Mouse (Mus musculus): ENCODE data around the gene Cacna1b. TPM values are rescaled to one million over a fixed set of nuclear protein-coding genes. Genes with fewer than 3 reads are reported as not detected.

Gene Cacna1b
- polyA plus RNA-seq, 1 experiment: not detected

GRCm38 (mm10) chr2:24606531-24606930 is 156.4 kb downstream of the Cacna1b start:
- WGBS: 87% methylated on average over 15 of the region's 15 CpGs
- H3K4me1 ChIP-seq (ENCODE audit: control insufficient read depth, insufficient read depth, low read length): peaks cover 8% of the 10 kb centered on the region; the same call in 1 of the 2 replicates
- H3K4me3 ChIP-seq (ENCODE audit: insufficient read depth, low read depth, low read length): no peak overlapping the region
- TF ChIP-seq CTCF (IDR thresholded peaks at IDR 0.05; ENCODE audit: insufficient read depth, low read depth, low read length) (no peak), POLR2A (IDR thresholded peaks at IDR 0.05; ENCODE audit: insufficient read depth, low read depth, low read length) (no peak)
- H3K27ac ChIP-seq (ENCODE audit: insufficient read depth, low read depth, low read length): no peak overlapping the region

DNA sequence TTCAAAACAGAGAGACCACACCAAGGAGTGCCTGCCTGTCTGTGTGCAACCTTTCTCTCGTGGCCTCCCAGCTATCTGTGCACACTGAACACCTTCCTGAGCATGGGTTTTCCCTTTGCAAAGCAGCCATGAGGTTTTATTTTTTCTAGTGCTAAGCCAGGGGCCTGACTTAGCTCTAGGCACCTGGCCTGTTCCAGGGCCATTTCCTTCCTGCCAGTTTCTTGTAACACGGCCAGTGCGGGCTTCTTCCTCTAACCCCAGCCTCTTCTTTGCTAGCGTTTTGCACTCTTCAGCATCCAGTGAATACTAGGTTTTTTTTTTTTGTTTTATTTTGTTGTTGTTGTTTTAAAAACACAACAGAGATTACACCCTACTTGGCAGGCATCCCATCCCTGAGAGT is 157.9 kb downstream of the Cacna1b start:
- Histone ChIP-seq H3K4me3 (ENCODE audit: insufficient read depth, low read depth, low read length) (no peak overlapping the region), H3K4me1 (ENCODE audit: control insufficient read depth, insufficient read depth, low read length) (peaks cover 8% of the 10 kb centered on the region; the same call in 1 of the 2 replicates), H3K27ac (ENCODE audit: insufficient read depth, low read depth, low read length) (no peak overlapping the region)
- WGBS: 62% methylated on average over 4 of the region's 4 CpGs
- no peak for TF ChIP-seq CTCF (IDR thresholded peaks at IDR 0.05; ENCODE audit: insufficient read depth, low read depth, low read length)

GRCm38 (mm10) chr2:24589426-24589825 is 173.5 kb downstream of the Cacna1b start:
- TF ChIP-seq POLR2A (IDR thresholded peaks at IDR 0.05; ENCODE audit: insufficient read depth, low read depth, low read length) (no peak), CTCF (IDR thresholded peaks at IDR 0.05; ENCODE audit: insufficient read depth, low read depth, low read length) (no peak)
- Histone ChIP-seq H3K4me3 (ENCODE audit: insufficient read depth, low read depth, low read length) (no peak overlapping the region), H3K4me1 (ENCODE audit: control insufficient read depth, insufficient read depth, low read length) (no peaks in the 10 kb centered on the region), H3K27ac (ENCODE audit: insufficient read depth, low read depth, low read length) (no peak overlapping the region)
- WGBS: 62% methylated on average over 4 of the region's 4 CpGs

- no peak overlapping the region for H3K27ac ChIP-seq (ENCODE audit: insufficient read depth, low read depth, low read length)
- no peak for TF ChIP-seq CTCF (IDR thresholded peaks at IDR 0.05; ENCODE audit: insufficient read depth, low read depth, low read length)
- no peak for TF ChIP-seq POLR2A (IDR thresholded peaks at IDR 0.05; ENCODE audit: insufficient read depth, low read depth, low read length)
- no peak overlapping the region for H3K4me3 ChIP-seq (ENCODE audit: insufficient read depth, low read depth, low read length)
- H3K4me1 ChIP-seq (ENCODE audit: control insufficient read depth, insufficient read depth, low read length): no peaks in the 10 kb centered on the region
Measured at GRCm38 (mm10) chr2:24587999-24588398, 175.0 kb downstream of the Cacna1b start.

DNA sequence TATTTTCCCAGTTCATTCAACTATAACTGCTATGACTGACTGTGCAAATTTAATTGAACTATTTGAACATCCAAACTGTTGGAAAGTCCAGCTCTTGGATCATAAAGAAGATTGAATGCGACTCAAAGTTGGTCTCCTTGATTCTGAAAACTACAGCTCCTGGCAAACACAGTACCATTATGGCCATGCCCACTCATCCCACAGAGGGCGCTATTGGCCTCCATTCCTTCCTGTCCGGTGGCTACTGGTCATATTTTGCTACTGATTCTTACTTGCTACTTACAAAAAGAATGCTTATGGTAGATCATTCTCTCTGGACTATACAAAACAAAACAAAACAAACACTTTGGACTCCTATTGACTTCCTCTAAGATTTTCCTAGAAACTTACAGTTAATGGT is 188.3 kb downstream of the Cacna1b start:
- TF ChIP-seq POLR2A (IDR thresholded peaks at IDR 0.05; ENCODE audit: insufficient read depth, low read depth, low read length): no peak
- TF ChIP-seq CTCF (IDR thresholded peaks at IDR 0.05; ENCODE audit: insufficient read depth, low read depth, low read length): no peak
- 19% methylated on average over 3 of the region's 3 CpGs for WGBS
- Histone ChIP-seq H3K4me1 (ENCODE audit: control insufficient read depth, insufficient read depth, low read length) (no peaks in the 10 kb centered on the region), H3K27ac (ENCODE audit: insufficient read depth, low read depth, low read length) (no peak overlapping the region), H3K4me3 (ENCODE audit: insufficient read depth, low read depth, low read length) (no peak overlapping the region)

- Histone ChIP-seq H3K4me3 (ENCODE audit: insufficient read depth, low read depth, low read length) (no peak overlapping the region), H3K27ac (ENCODE audit: insufficient read depth, low read depth, low read length) (no peak overlapping the region), H3K4me1 (ENCODE audit: control insufficient read depth, insufficient read depth, low read length) (no peaks in the 10 kb centered on the region)
- WGBS: 67% methylated on average over 1 of the region's 1 CpGs
- no peak for TF ChIP-seq POLR2A (IDR thresholded peaks at IDR 0.05; ENCODE audit: insufficient read depth, low read depth, low read length)
- TF ChIP-seq CTCF (IDR thresholded peaks at IDR 0.05; ENCODE audit: insufficient read depth, low read depth, low read length): no peak
Measured at GRCm38 (mm10) chr2:24570917-24571316, 192.0 kb downstream of the Cacna1b start.

DNA sequence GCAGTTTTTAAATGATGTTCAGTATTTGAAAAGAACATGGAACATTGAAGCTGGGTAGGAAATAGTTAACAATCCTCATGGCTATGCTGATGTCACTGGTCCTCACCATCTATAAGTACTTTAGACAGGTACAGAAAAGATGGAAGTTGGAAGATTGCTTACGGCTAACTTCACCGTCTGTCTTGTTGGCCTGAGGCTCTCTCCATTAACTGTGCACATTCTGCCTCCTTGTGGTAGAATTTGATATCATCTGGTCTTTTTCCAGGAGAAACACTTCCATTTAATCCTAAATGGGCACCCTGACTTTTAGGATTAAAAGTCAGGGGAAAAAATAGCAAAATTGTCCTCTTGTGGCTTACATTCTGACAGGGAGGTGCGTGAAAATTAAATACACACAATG is 194.4 kb downstream of the Cacna1b start:
- no peak for TF ChIP-seq POLR2A (IDR thresholded peaks at IDR 0.05; ENCODE audit: insufficient read depth, low read depth, low read length)
- no peak for TF ChIP-seq CTCF (IDR thresholded peaks at IDR 0.05; ENCODE audit: insufficient read depth, low read depth, low read length)

GRCm38 (mm10) chr2:24562547-24563290 is 200.2 kb downstream of the Cacna1b start:
- 62% methylated on average over 7 of the region's 7 CpGs for WGBS
- Histone ChIP-seq H3K4me1 (ENCODE audit: control insufficient read depth, insufficient read depth, low read length) (no peaks in the 10 kb centered on the region), H3K4me3 (ENCODE audit: insufficient read depth, low read depth, low read length) (no peak overlapping the region), H3K27ac (ENCODE audit: insufficient read depth, low read depth, low read length) (no peak overlapping the region)
- no peak for TF ChIP-seq CTCF (IDR thresholded peaks at IDR 0.05; ENCODE audit: insufficient read depth, low read depth, low read length)
- TF ChIP-seq POLR2A (IDR thresholded peaks at IDR 0.05; ENCODE audit: insufficient read depth, low read depth, low read length): no peak

More for the DNA sequence above, 194.4 kb downstream of the Cacna1b start:
- Histone ChIP-seq H3K4me3 (ENCODE audit: insufficient read depth, low read depth, low read length) (no peak overlapping the region), H3K27ac (ENCODE audit: insufficient read depth, low read depth, low read length) (no peak overlapping the region), H3K4me1 (ENCODE audit: control insufficient read depth, insufficient read depth, low read length) (no peaks in the 10 kb centered on the region)
- 8% methylated on average over 3 of the region's 3 CpGs for WGBS

GRCm38 (mm10) chr2:24561946-24562345 is 201.0 kb downstream of the Cacna1b start:
- WGBS: 88% methylated on average over 6 of the region's 6 CpGs
- Histone ChIP-seq H3K27ac (ENCODE audit: insufficient read depth, low read depth, low read length) (no peak overlapping the region), H3K4me3 (ENCODE audit: insufficient read depth, low read depth, low read length) (no peak overlapping the region), H3K4me1 (ENCODE audit: control insufficient read depth, insufficient read depth, low read length) (no peaks in the 10 kb centered on the region)
- no peak for TF ChIP-seq CTCF (IDR thresholded peaks at IDR 0.05; ENCODE audit: insufficient read depth, low read depth, low read length)
- no peak for TF ChIP-seq POLR2A (IDR thresholded peaks at IDR 0.05; ENCODE audit: insufficient read depth, low read depth, low read length)
